Mouse (Mus musculus) forebrain, embryonic 10.5 days (tissue): ENCODE data around the gene Zc3h12c. TPM values are rescaled to one million over a fixed set of nuclear protein-coding genes. Genes with fewer than 3 reads are reported as not detected.
A peak's percentile ranks its signal among the peaks of the same experiment; 100 is the strongest.

ENCODE experiments used
- DNase-seq: peaks from one replicate; pipeline ENCODE4 v3.0.0-alpha.2; 2017; ENCODE audit warnings: low spot score; ENCODE audit errors: extremely low spot score
- H3K27ac ChIP-seq: fragments of 300-500 bp; sonication (generic); 2 replicates; pipeline ENCODE4 v1.5.1; 2016; ENCODE audit warnings: mild to moderate bottlenecking
- H3K27me3 ChIP-seq: fragments of 300-500 bp; sonication (generic); 2 replicates; pipeline ENCODE4 v1.6.1; 2016; ENCODE audit warnings: mild to moderate bottlenecking; ENCODE audit not compliant: poor library complexity, severe bottlenecking
- H3K36me3 ChIP-seq: fragments of 300-500 bp; sonication (generic); replicated peaks from 2 replicates; pipeline ENCODE4 v1.6.1; 2016; ENCODE audit warnings: mild to moderate bottlenecking, moderate library complexity
- H3K4me1 ChIP-seq: fragments of 300-500 bp; sonication (generic); 2 replicates; pipeline ENCODE4 v1.6.1; 2016
- H3K4me3 ChIP-seq: fragments of 300-500 bp; sonication (generic); 2 replicates; pipeline ENCODE4 v1.5.1; 2016; ENCODE audit warnings: mild to moderate bottlenecking, moderate library complexity
- H3K9me3 ChIP-seq: fragments of 300-500 bp; sonication (generic); 2 replicates; pipeline ENCODE4 v1.6.1; 2016; ENCODE audit warnings: mild to moderate bottlenecking, moderate library complexity
- WGBS: fragments of 180-500 bp; shearing (Covaris S2); methylation state at CpG from one replicate; pipeline ENCODE4 v1.1.7; 2016; 5-methylcytosine and 5-hydroxymethylcytosine counted together
- polyA plus RNA-seq: library from polyadenylated mRNA; unstranded; fragments of >200 nt; fragmentation: Nextera tagmentation; extraction: Ambion mirVana; gene quantifications from 2 replicates; pipeline ENCODE4 v1.2.1, GENCODE M21; 2016

Zc3h12c gene
- polyA plus RNA-seq = 5.8 and 6.0 TPM in 2 replicates

DNA sequence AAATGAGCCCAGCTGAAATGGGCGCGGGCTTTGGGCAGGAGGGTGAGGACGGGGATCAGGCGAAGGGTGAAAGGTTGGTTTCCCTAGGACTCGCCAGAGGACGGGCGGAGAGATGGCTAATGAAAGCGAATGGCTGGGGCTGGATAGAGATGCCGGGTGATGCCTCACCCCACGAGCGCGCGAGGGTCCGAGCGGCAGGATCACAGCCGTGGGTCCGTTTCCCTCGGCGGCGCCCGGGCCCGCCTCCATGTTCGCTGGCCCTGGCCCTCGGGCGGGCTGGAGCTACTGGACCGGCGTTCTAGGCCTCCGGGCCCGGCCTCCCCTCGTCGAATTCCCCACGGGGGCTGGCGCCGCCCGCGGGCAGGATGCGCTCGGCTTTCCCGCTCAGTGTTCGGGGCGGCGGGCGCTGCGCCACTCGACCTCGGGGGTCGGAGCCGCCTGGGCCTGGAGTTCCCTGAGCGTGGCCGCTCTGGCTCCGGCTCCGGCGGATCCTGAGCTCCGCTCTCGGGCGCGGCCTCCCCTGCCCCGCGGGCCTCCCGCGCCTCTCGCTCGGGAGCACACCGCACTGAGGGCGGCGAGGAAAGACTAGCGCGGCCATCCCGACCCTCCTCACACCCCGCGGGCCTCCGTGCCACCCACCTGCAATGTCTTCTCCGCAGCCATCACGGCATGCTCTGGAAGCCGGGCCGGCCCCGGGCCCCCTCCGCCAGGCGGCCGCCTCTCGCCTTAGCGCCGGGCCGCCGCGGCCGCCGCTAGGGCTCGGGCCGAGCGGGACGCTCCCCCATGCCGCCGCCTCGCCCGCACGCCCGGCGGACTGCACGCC, at the start of gene Zc3h12c:
Zc3h12c (minus strand) TSS at position 710 of the 823 bp plus-strand sequence.
- DNase-seq = peak; percentile 71
- Histone ChIP-seq H3K4me3 (peak within 1 kb of the TSS; percentile 95), H3K4me1 (peaks cover 28% of the 10 kb centered on the region), H3K9me3 (no peaks in the 10 kb centered on the region), H3K27ac (peak within 1 kb of the TSS; percentile 99), H3K36me3 (no peaks in the 10 kb centered on the region), H3K27me3 (peaks cover 24% of the 10 kb centered on the region)
- WGBS = under 1% methylated on average over 93 of the region's 100 CpGs

DNA sequence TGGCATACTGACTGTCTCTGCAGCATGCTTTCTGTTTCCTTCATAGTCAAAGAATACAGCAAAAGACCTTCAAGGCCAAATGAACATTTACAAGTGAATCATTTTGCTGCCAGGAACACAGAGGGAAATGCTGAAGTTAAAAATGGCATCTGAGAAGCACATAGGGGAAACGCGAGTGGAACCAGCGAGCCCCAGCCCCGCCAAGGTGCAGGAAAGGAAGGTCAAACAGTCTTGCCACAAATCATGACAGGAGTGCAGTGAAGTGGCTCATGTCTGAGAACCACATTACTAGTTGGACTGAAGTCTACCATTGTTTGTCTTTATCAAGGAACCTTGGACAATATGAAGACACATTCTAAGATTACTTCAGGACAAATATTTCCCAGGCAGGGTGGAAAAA, 49.3 kb upstream of the Zc3h12c start:
- Histone ChIP-seq H3K36me3 (no peaks in the 10 kb centered on the region), H3K4me1 (no peaks in the 10 kb centered on the region), H3K27me3 (peaks cover 8% of the 10 kb centered on the region; the same call in 1 of the 2 replicates), H3K27ac (no peak overlapping the region), H3K4me3 (no peak overlapping the region), H3K9me3 (no peaks in the 10 kb centered on the region)
- 83% methylated on average over 4 of the region's 4 CpGs for WGBS
- no peak for DNase-seq

DNA sequence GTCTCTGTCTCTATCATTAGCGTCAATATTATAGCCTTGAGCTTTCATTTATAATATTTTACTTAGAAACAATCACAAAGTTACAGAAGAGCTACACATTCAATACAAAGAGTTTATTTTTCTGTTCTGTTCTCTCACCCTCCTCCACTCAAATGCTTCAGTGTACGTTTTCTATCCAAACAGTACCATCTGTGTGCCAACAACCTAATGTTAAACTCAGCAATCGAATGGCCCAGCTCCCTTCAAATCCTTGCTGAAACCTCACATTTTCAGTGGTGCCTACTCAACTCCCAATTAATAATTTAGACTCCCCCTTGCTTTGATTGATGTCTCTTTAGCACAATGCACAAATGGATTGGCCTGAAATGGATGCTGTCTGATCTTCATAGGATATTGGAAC, 46.9 kb upstream of the Zc3h12c start:
- H3K4me1 ChIP-seq = no peaks in the 10 kb centered on the region
- DNase-seq = no peak
- no peak overlapping the region for H3K4me3 ChIP-seq
- WGBS = 93% methylated on average over 3 of the region's 3 CpGs
- H3K36me3 ChIP-seq = no peaks in the 10 kb centered on the region
- no peaks in the 10 kb centered on the region for H3K9me3 ChIP-seq
- no peak overlapping the region for H3K27ac ChIP-seq
- H3K27me3 ChIP-seq = no peaks in the 10 kb centered on the region

DNA sequence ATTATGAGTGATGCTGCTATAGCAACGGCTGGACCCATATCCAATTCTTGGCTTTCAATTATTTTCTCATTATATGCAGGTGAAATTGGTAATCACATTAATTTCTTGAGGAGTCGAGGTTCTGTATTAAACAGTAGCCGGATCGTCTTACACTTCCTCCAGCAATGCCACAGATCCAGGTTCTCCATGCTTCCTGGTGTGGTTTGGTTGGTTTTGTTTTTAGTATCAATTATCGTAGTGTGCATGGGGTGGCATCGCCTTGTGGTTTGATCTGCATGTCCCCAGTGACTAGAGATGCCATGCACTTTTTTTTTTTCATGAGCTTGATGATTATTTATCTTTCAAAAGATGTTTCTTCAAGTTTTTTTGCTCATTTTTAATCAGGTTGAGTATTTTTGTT, 44.0 kb upstream of the Zc3h12c start:
- Histone ChIP-seq H3K4me1 (no peaks in the 10 kb centered on the region), H3K27ac (no peak overlapping the region), H3K27me3 (no peaks in the 10 kb centered on the region), H3K36me3 (no peaks in the 10 kb centered on the region), H3K9me3 (no peaks in the 10 kb centered on the region), H3K4me3 (no peak overlapping the region)
- whole genome bisulfite sequencing = 88% methylated on average over 6 of the region's 6 CpGs
- DNase-seq = no peak

DNA sequence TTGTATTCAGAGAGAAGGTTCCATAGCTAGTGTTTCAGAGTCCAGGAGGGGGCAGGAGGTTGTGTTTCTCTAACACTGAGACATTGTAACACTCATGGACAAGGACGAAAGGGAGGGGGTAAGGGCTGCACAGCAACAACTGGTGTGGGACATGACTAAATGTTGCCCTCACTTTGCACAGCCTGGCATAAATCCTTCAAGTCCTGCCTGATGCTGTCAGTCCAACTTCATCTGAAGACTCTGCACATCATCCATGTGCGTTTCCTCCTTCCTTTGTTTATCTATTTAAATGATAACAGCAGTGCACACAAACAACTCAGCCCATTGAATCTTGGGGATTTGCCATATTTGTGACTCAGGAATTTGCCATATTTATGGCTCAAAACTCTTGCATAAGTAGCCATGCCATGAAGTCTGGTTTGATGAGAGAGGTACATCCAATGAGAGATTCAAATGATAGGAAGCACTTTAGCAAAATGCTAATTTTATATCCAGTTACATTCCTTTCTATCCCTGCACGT, 40.2 kb upstream of the Zc3h12c start:
- Histone ChIP-seq H3K36me3 (no peaks in the 10 kb centered on the region), H3K9me3 (no peaks in the 10 kb centered on the region), H3K27ac (no peak overlapping the region), H3K27me3 (no peaks in the 10 kb centered on the region), H3K4me1 (no peaks in the 10 kb centered on the region), H3K4me3 (no peak overlapping the region)
- DNase-seq = no peak
- WGBS = 86% methylated on average over 3 of the region's 3 CpGs

DNA sequence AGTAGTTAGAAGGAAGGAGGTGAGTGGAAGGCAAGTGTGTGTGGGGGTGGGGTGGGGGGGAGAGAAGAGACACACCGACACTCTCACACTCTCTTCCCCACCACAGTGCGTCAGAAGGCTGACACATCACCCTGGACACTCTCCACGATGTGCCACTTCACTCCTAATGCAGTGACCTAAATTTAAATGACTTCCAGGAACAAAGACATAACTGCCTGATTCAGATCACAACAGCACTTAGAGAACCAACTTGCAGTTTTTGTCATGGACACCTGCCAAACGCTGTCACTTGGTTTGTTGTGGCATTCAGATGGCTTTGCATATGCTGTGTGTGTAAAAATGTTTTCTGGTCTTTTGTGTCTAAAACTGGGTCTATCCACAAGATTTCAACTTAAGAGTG, 34.8 kb upstream of the Zc3h12c start:
- no peak for DNase-seq
- WGBS = 95% methylated on average over 4 of the region's 4 CpGs
- H3K4me1 ChIP-seq = no peaks in the 10 kb centered on the region
- no peaks in the 10 kb centered on the region for H3K36me3 ChIP-seq
- H3K9me3 ChIP-seq = no peaks in the 10 kb centered on the region
- no peak overlapping the region for H3K4me3 ChIP-seq
- H3K27me3 ChIP-seq = no peaks in the 10 kb centered on the region
- H3K27ac ChIP-seq = no peak overlapping the region

DNA sequence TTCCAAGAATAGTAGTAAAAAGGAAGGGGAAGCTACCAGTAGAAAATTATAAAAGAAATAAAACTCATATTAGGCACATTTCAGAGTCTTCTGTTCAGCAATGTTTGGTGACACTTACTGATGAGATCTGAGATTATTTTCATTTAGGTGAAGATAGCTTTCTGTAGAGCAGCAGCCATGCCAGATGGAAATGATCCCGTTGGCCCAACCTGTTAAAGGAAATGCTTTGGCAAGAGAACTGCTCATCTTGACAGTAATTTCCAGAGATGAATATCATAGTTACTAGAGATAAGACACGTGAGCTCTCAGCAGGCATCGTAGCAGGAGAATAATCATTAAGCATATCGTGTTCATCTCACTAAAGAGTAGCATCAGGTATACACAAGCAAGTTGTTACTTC, 31.9 kb upstream of the Zc3h12c start:
- WGBS = 90% methylated on average over 4 of the region's 4 CpGs
- H3K36me3 ChIP-seq = no peaks in the 10 kb centered on the region
- H3K27ac ChIP-seq = no peak overlapping the region
- no peak for DNase-seq
- H3K27me3 ChIP-seq = no peaks in the 10 kb centered on the region
- no peak overlapping the region for H3K4me3 ChIP-seq
- H3K9me3 ChIP-seq = no peaks in the 10 kb centered on the region
- H3K4me1 ChIP-seq = no peaks in the 10 kb centered on the region

DNA sequence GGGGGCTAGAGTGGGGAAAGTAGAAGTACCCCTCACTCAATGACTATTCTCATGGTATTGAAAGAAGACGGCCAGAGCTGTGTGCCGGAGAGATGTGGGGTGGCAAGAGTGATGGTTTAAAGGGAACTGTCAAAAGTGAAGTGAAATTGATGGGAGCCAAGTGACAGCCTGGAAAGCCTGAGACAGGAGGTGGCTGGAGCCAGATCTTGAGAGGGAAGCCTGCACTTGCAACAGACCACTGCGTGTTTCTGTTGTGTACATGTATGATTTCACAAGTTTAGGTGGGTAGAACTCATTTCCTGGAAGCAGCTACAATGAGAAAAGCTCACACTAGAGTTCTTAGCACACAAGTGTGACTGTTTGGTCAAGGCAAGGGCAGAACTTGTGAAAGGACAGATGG, 27.5 kb upstream of the Zc3h12c start:
- no peaks in the 10 kb centered on the region for H3K4me1 ChIP-seq
- 94% methylated on average over 3 of the region's 3 CpGs for WGBS
- no peak overlapping the region for H3K27ac ChIP-seq
- H3K27me3 ChIP-seq = no peaks in the 10 kb centered on the region
- H3K36me3 ChIP-seq = no peaks in the 10 kb centered on the region
- DNase-seq = no peak
- no peak overlapping the region for H3K4me3 ChIP-seq
- H3K9me3 ChIP-seq = no peaks in the 10 kb centered on the region

DNA sequence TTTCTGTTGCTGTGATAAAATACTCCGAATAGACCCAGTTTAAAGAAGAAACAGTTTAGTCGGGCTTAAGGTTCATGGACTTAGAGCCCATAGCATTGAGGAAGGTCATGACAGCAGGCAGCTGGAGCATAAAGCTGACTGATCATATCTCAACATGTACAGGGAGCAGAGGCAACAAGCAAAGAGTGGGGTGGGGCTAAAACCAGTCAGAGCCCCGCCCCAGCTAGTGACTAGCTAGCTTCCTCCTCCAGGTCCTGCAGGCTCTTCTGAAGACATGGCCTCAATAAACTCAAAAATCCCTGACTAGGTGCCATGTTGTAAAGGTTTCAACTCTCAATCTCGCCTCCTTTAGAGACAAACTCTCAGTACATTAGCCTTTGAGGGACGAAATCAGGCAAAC, 25.5 kb upstream of the Zc3h12c start:
- no peak overlapping the region for H3K27ac ChIP-seq
- DNase-seq = no peak
- H3K9me3 ChIP-seq = no peaks in the 10 kb centered on the region
- H3K27me3 ChIP-seq = no peaks in the 10 kb centered on the region
- 83% methylated on average over 5 of the region's 5 CpGs for WGBS
- H3K4me3 ChIP-seq = no peak overlapping the region
- no peaks in the 10 kb centered on the region for H3K36me3 ChIP-seq
- peaks cover 1% of the 10 kb centered on the region; the same call in 1 of the 2 replicates for H3K4me1 ChIP-seq

DNA sequence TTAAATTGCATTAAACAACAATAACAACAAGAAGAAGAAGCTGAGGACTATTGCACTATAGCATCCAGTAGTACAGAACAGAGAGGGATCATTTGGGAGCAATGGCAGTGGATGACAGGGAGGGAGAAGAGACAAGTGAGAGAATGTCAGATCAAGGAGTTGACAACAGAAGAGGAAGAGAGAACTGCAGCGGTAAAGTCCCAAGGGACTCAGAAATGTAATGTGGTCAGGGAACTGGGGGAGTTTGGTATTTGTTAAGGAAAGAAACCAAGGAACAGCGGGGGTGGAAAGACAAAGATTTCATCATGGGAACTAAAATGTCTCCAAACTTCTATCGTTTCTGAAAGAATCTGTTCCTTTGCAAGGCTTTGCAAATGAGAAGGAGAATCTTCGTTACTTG, 22.5 kb upstream of the Zc3h12c start:
- WGBS = 93% methylated on average over 4 of the region's 4 CpGs
- Histone ChIP-seq H3K36me3 (no peaks in the 10 kb centered on the region), H3K9me3 (no peaks in the 10 kb centered on the region), H3K4me1 (peaks cover 13% of the 10 kb centered on the region), H3K27me3 (no peaks in the 10 kb centered on the region), H3K27ac (no peak overlapping the region), H3K4me3 (no peak overlapping the region)
- no peak for DNase-seq

DNA sequence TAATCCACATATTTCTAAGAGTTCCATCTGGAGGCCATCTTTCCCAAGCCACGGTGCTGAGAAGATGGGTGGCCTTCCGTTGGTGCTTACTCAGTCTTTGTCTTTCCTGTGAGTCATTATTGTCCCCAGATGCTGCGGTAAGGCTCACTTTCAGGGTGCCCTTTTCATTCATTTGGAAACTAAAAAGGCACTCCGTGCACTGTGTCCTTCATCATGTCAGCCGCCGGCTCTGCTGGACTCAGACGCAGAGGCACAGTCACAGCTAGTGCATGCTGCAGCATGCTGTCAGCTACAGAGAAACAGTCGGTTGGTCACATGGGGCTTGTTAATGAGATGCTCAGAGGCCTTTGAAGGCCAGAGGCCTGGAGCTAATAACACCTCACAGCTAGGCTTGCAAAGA, 19.7 kb upstream of the Zc3h12c start:
- Histone ChIP-seq H3K27ac (peak overlapping the region; percentile 74), H3K27me3 (no peaks in the 10 kb centered on the region), H3K36me3 (no peaks in the 10 kb centered on the region), H3K9me3 (peaks cover 3% of the 10 kb centered on the region; the same call in 1 of the 2 replicates), H3K4me1 (peaks cover 13% of the 10 kb centered on the region), H3K4me3 (peak overlapping the region; percentile 24; the same call in 1 of the 2 replicates)
- peak; percentile 46 for DNase-seq
- WGBS = 20% methylated on average over 8 of the region's 8 CpGs

DNA sequence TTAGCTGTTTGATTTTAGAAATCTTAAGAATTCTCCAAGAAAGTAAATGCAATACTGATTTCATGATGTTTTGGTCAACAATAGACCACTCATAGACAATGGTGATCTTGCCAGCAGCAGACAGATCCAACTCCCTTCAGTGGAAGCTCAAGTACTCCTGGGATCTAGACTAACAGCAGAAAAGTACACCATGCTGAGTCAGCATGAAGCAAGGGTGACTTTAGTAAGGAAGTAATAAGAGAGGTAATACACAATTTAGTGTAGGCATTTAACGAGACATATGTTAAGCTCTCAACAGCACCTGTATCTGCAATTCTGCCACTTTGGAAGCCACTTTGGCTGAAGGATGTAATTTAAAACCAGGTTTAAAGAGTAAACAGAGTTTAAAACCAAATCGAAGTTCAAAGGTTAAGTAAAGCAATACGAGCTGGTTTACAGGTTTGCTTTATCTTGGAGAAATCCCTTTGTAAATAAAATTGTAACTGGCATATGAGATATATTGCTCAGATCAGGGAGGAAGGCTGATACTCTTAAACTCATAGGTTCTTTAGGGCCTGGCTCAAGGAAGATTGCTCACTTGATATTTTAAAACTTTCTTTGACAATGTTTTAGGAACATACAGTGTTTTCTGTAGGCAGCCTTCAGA, 18.0 kb upstream of the Zc3h12c start:
- H3K27ac ChIP-seq = no peak overlapping the region
- H3K36me3 ChIP-seq = no peaks in the 10 kb centered on the region
- WGBS = 81% methylated on average over 3 of the region's 3 CpGs
- peaks cover 13% of the 10 kb centered on the region for H3K4me1 ChIP-seq
- H3K27me3 ChIP-seq = no peaks in the 10 kb centered on the region
- peaks cover 3% of the 10 kb centered on the region; the same call in 1 of the 2 replicates for H3K9me3 ChIP-seq
- DNase-seq = no peak
- no peak overlapping the region for H3K4me3 ChIP-seq

DNA sequence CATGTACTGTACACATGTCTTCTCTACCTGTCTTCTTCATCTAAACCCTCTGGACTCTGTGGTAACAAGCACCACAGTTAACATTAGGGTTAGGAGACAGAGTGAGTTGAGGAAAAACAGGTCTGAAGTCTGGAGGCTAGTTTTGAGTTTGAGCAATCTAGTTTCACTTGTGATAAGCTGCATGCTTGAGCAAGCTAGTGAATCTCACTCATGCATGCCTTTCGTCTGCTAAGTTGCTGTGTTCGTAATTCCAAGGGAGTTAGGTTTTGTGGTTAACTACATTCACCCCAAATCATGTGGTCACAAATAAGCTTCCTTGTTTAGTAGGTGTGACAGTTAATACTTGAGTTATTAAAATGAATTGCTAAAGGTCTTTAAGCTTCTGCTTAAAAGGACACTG, 13.0 kb upstream of the Zc3h12c start:
- WGBS = 88% methylated on average over 2 of the region's 2 CpGs
- no peaks in the 10 kb centered on the region for H3K27me3 ChIP-seq

More for the DNA sequence above, 13.0 kb upstream of the Zc3h12c start:
- no peak overlapping the region for H3K4me3 ChIP-seq
- H3K27ac ChIP-seq = no peak overlapping the region
- DNase-seq = no peak
- H3K9me3 ChIP-seq = peaks cover 3% of the 10 kb centered on the region; the same call in 1 of the 2 replicates
- no peaks in the 10 kb centered on the region for H3K36me3 ChIP-seq
- no peaks in the 10 kb centered on the region for H3K4me1 ChIP-seq
